Mouse (Mus musculus): ENCODE data around the gene Spsb4. TPM values are rescaled to one million over a fixed set of nuclear protein-coding genes. Genes with fewer than 3 reads are reported as not detected.

Spsb4 gene
- polyA plus RNA-seq, 1 experiment: 0.43 TPM

DNA sequence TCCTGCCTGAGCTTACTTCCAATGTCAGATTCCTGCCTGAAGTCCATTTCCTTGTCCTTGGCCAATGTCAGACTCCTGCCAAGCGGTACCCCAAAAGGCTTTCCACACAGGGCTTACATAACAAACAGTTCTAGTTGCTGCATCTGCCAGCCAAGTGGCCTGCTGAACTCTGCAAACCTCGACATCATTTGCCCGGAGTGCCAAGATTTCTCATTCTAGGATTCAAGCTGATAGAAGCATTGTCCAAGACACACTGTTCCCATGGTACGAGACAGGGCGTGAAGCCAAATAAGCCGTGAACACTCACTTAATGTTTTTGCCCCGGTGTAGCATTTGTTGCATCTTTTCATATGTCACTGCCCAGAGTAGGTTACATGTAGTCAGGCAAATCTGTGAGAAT lies 18.0 kb upstream of the Spsb4 start:
- Histone ChIP-seq H3K36me3 (ENCODE audit: control insufficient read depth, insufficient read depth, low read length) (no peaks in the 10 kb centered on the region), H3K4me1 (replicated peaks; ENCODE audit: control insufficient read depth, insufficient read depth, low read length) (no peaks in the 10 kb centered on the region), H3K27me3 (ENCODE audit: control insufficient read depth, insufficient read depth, low read length) (no peaks in the 10 kb centered on the region), H3K27ac (ENCODE audit: control insufficient read depth, insufficient read depth, low read length) (no peak overlapping the region), H3K4me3 (ENCODE audit: control insufficient read depth, insufficient read depth, low read length) (no peak overlapping the region)
- DNase-seq: no peak
- no peak for TF ChIP-seq CTCF (IDR thresholded peaks at IDR 0.05; ENCODE audit: borderline replicate concordance, control insufficient read depth, extremely low read depth, insufficient read depth, low read length, poor library complexity)
- TF ChIP-seq POLR2A (IDR thresholded peaks at IDR 0.05; ENCODE audit: control insufficient read depth, extremely low read depth, insufficient read depth, low read length, poor library complexity): no peak
- 96% methylated on average over 7 of the region's 7 CpGs for WGBS

DNA sequence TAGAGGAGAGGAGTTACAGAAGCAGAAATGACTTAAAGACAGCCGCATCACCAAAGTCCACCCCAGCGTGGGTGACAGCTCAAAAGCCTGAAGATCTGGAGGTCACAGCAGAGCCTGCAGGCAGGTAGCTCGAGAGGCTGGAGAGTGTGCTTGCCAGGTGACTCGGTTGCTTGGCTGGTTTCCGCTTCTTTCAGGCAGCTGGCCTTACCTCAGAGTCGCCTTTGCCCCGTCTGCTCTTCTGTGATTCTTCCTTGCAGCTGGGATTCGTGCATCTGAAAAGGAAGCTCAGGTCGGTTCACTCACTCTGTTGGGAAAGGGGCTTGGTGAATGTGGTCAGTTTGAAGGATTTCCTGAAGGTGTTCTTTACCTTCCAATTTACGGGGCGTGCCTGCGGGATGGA lies 8.7 kb upstream of the Spsb4 start:
- no peaks in the 10 kb centered on the region for H3K4me1 ChIP-seq (replicated peaks; ENCODE audit: control insufficient read depth, insufficient read depth, low read length)
- H3K27me3 ChIP-seq (ENCODE audit: control insufficient read depth, insufficient read depth, low read length): no peaks in the 10 kb centered on the region; the same call in 1 of the 2 replicates
- no peak overlapping the region for H3K4me3 ChIP-seq (ENCODE audit: control insufficient read depth, insufficient read depth, low read length)
- 67% methylated on average over 12 of the region's 12 CpGs for WGBS
- TF ChIP-seq POLR2A (IDR thresholded peaks at IDR 0.05; ENCODE audit: control insufficient read depth, extremely low read depth, insufficient read depth, low read length, poor library complexity) (no peak), CTCF (IDR thresholded peaks at IDR 0.05; ENCODE audit: borderline replicate concordance, control insufficient read depth, extremely low read depth, insufficient read depth, low read length, poor library complexity) (no peak)
- H3K27ac ChIP-seq (ENCODE audit: control insufficient read depth, insufficient read depth, low read length): no peak overlapping the region
- H3K36me3 ChIP-seq (ENCODE audit: control insufficient read depth, insufficient read depth, low read length): no peaks in the 10 kb centered on the region
- DNase-seq: no peak

DNA sequence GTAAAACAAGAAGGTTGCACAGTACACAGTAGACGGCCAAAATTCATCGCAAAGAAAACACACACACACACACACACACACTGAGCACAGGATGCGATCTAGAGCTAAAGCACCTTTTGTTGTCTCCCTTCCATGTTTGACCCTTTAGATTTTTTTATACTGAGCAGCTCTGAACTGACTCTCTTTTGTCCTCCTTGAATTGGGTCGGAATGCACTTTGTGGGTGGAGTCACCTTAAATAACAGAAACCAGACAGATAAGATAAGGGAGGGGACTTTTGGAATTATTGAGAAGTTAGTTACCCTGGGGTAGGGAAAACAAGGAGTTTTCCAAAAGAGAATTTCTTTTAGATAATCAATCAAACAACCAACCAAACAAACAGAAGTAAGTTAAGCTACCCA lies 7.4 kb upstream of the Spsb4 start:
- no peak for DNase-seq

DNA sequence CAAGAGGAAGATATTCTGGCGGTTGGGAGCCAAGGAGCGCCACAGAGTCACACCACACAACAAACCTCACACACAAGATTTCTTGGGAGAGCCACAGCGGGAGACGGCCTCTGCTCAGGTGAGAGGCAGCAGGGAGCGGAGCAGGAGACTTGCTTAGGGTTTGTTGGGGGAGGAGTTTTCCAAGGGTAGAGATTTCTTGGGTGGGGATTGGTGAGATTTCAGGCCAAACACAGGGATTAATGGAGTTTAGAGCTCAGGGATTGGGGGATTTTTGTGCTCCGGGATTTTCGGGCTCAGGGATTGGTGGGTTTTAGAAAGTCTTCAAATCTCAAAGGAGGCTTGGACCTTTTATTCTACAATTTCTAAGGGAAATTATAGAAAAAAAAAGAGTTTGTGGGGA lies 5.8 kb upstream of the Spsb4 start:
- no peaks in the 10 kb centered on the region for H3K4me1 ChIP-seq (replicated peaks; ENCODE audit: control insufficient read depth, insufficient read depth, low read length)
- H3K4me3 ChIP-seq (ENCODE audit: control insufficient read depth, insufficient read depth, low read length): no peak overlapping the region
- no peak overlapping the region for H3K27ac ChIP-seq (ENCODE audit: control insufficient read depth, insufficient read depth, low read length)

More for the DNA sequence above, 7.4 kb upstream of the Spsb4 start:
- Histone ChIP-seq H3K4me1 (replicated peaks; ENCODE audit: control insufficient read depth, insufficient read depth, low read length) (no peaks in the 10 kb centered on the region), H3K27me3 (ENCODE audit: control insufficient read depth, insufficient read depth, low read length) (no peaks in the 10 kb centered on the region; the same call in 1 of the 2 replicates), H3K27ac (ENCODE audit: control insufficient read depth, insufficient read depth, low read length) (no peak overlapping the region), H3K4me3 (ENCODE audit: control insufficient read depth, insufficient read depth, low read length) (no peak overlapping the region), H3K36me3 (ENCODE audit: control insufficient read depth, insufficient read depth, low read length) (no peaks in the 10 kb centered on the region)
- over 99% methylated on average over 4 of the region's 4 CpGs for WGBS
- TF ChIP-seq CTCF (IDR thresholded peaks at IDR 0.05; ENCODE audit: borderline replicate concordance, control insufficient read depth, extremely low read depth, insufficient read depth, low read length, poor library complexity) (no peak), POLR2A (IDR thresholded peaks at IDR 0.05; ENCODE audit: control insufficient read depth, extremely low read depth, insufficient read depth, low read length, poor library complexity) (no peak)

DNA sequence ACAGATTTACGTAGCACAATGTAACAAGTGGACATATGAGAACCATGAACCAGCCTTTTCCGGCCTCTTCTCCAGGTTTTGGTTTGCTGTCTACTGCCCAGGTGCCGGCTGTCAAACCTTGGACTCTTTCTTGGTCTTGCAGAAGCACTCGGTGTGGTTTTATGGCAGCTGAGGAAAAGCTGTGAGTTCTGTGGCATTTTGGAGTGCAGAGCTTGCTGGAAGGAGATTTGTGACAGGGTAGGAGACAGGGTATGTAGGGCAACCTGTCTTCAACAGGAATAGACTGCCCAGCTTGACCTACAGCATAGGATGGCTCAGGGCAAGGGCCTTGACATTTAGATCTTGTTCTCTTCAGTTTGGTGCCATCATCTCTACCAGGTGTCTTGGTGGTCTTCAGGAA lies 4.3 kb upstream of the Spsb4 start:
- H3K27ac ChIP-seq (ENCODE audit: control insufficient read depth, insufficient read depth, low read length): no peak overlapping the region
- TF ChIP-seq POLR2A (IDR thresholded peaks at IDR 0.05; ENCODE audit: control insufficient read depth, extremely low read depth, insufficient read depth, low read length, poor library complexity) (no peak), CTCF (IDR thresholded peaks at IDR 0.05; ENCODE audit: borderline replicate concordance, control insufficient read depth, extremely low read depth, insufficient read depth, low read length, poor library complexity) (no peak)
- H3K27me3 ChIP-seq (ENCODE audit: control insufficient read depth, insufficient read depth, low read length): peaks cover 2% of the 10 kb centered on the region; the same call in 1 of the 2 replicates
- WGBS: 95% methylated on average over 4 of the region's 4 CpGs
- no peak overlapping the region for H3K4me3 ChIP-seq (ENCODE audit: control insufficient read depth, insufficient read depth, low read length)
- H3K4me1 ChIP-seq (replicated peaks; ENCODE audit: control insufficient read depth, insufficient read depth, low read length): peaks cover 1% of the 10 kb centered on the region
- no peak for DNase-seq
- no peaks in the 10 kb centered on the region for H3K36me3 ChIP-seq (ENCODE audit: control insufficient read depth, insufficient read depth, low read length)

More for the DNA sequence above, 5.8 kb upstream of the Spsb4 start:
- no peaks in the 10 kb centered on the region for H3K36me3 ChIP-seq (ENCODE audit: control insufficient read depth, insufficient read depth, low read length)
- WGBS: 91% methylated on average over 7 of the region's 7 CpGs
- DNase-seq: no peak
- no peak for TF ChIP-seq CTCF (IDR thresholded peaks at IDR 0.05; ENCODE audit: borderline replicate concordance, control insufficient read depth, extremely low read depth, insufficient read depth, low read length, poor library complexity)
- no peak for TF ChIP-seq POLR2A (IDR thresholded peaks at IDR 0.05; ENCODE audit: control insufficient read depth, extremely low read depth, insufficient read depth, low read length, poor library complexity)
- peaks cover 2% of the 10 kb centered on the region; the same call in 1 of the 2 replicates for H3K27me3 ChIP-seq (ENCODE audit: control insufficient read depth, insufficient read depth, low read length)

DNA sequence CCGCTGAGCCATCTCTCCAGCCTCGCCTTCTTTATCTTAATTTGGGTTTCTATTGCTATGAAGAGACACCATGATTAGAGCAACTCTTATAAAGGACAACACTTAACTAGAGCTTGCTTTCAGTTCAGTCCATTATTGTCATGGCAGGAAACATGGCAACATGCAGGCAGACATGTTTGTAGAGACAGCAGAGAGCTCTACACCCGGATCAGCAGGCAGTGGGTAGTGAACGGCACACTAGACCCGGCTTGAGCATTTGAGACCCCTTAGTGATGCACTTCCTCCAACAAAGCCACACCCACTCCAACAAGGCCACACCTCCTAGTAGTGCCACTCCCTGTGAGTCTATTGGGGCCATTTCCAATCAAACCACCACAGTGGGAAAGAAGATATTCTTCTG lies 3.7 kb upstream of the Spsb4 start:
- H3K36me3 ChIP-seq (ENCODE audit: control insufficient read depth, insufficient read depth, low read length): no peaks in the 10 kb centered on the region
- no peak overlapping the region for H3K27ac ChIP-seq (ENCODE audit: control insufficient read depth, insufficient read depth, low read length)
- TF ChIP-seq CTCF (IDR thresholded peaks at IDR 0.05; ENCODE audit: borderline replicate concordance, control insufficient read depth, extremely low read depth, insufficient read depth, low read length, poor library complexity) (no peak), POLR2A (IDR thresholded peaks at IDR 0.05; ENCODE audit: control insufficient read depth, extremely low read depth, insufficient read depth, low read length, poor library complexity) (no peak)
- DNase-seq: no peak
- H3K4me3 ChIP-seq (ENCODE audit: control insufficient read depth, insufficient read depth, low read length): no peak overlapping the region
- peaks cover 7% of the 10 kb centered on the region for H3K27me3 ChIP-seq (ENCODE audit: control insufficient read depth, insufficient read depth, low read length)
- H3K4me1 ChIP-seq (replicated peaks; ENCODE audit: control insufficient read depth, insufficient read depth, low read length): peaks cover 7% of the 10 kb centered on the region
- WGBS: 91% methylated on average over 5 of the region's 5 CpGs

DNA sequence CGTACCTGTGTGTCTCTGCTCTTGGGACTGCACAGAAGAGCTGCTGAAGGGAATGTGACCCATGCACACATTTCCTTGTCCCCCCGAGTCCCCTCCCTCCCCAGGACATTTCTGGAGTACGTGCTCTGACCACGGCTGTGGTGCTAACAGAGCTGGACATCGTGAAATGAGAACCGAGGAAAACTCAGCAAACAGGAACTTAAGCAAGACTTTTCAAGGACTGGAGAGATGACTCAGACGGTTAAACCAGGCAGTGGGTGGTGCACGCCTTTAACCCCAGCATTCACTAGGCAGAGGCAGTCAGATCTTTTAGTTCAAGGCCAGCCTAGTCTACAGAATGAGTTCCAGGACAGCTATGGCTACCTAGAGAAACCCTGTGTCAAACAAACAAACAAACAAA lies 1.5 kb upstream of the Spsb4 start:
- H3K4me1 ChIP-seq (replicated peaks; ENCODE audit: control insufficient read depth, insufficient read depth, low read length): peaks cover 10% of the 10 kb centered on the region
- WGBS: 54% methylated on average over 8 of the region's 8 CpGs
- H3K27ac ChIP-seq (ENCODE audit: control insufficient read depth, insufficient read depth, low read length): no peak overlapping the region
- DNase-seq: no peak
- H3K36me3 ChIP-seq (ENCODE audit: control insufficient read depth, insufficient read depth, low read length): no peaks in the 10 kb centered on the region
- TF ChIP-seq POLR2A (IDR thresholded peaks at IDR 0.05; ENCODE audit: control insufficient read depth, extremely low read depth, insufficient read depth, low read length, poor library complexity): no peak
- no peak for TF ChIP-seq CTCF (IDR thresholded peaks at IDR 0.05; ENCODE audit: borderline replicate concordance, control insufficient read depth, extremely low read depth, insufficient read depth, low read length, poor library complexity)
- peaks cover 10% of the 10 kb centered on the region for H3K27me3 ChIP-seq (ENCODE audit: control insufficient read depth, insufficient read depth, low read length)
- no peak overlapping the region for H3K4me3 ChIP-seq (ENCODE audit: control insufficient read depth, insufficient read depth, low read length)
